Mouse (Mus musculus) right cerebral cortex, postnatal 36 days (tissue): ENCODE data around the gene Nploc4.

Experiments
- DNase-seq, 2 experiments: peaks; one replicate each; pipeline ENCODE4 v3.0.0; 2022; ENCODE audit warnings: low spot score in 2 of 2, mixed read lengths in 1 of 2

Gene Nploc4

GRCm38 (mm10) chr11:120378611-120379540 is 58.6 kb downstream of the Nploc4 start, which contains the start of gene Faap100:
TSS of gene Faap100 (minus strand) at chr11:120378764.
- DNase-seq: peak; percentile 75 to 76

DNA sequence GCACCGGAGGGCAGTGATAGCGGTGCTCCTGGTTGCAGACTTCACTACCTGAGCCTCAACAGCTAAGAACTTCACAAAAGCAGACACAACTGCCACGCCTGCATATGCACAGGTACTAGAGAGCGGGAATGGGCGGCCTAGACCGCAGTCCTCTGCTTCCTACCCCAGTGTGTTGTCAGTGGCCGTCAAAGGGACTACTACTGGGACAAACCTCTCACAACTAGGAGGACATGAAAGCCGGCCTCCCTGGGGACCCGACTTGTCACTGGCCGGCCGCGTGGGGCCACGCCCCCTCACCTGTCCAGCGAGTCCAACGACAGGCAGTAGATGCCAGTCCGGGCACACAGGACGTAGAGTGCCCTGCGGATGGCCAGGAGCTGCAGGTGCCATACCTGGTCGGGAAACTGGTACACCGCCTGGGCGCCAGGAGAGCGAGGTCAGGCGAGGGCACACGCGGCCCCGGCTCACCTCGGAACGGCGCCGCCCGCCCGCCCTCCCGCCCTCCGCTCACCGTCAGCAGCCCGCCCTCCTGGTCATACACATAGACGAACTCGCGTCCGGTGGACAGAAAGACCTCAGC is 59.4 kb downstream of the Nploc4 start:
- DNase-seq: no peak

DNA sequence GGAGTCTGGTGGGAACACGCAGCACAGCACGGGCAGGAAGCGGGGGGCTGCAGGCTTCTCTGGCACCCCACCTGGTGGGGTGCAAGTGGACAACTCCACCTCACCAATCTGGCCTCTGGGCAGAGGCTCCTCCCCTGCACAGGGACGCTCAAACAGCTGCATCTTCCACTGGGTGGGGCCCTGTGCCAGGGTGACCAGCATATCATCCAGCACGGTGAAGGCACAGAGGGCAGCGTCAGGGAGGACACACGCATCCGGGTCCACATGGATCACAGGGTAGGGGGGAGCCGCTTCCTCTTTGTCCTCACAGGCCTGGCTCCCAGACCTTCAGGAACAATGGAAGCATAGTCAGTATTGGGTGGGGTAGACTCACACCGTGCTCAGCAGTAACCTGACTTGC is 60.2 kb downstream of the Nploc4 start:
- no peak for DNase-seq

GRCm38 (mm10) chr11:120376302-120377160 is 61.0 kb downstream of the Nploc4 start:
- DNase-seq: no peak

DNA sequence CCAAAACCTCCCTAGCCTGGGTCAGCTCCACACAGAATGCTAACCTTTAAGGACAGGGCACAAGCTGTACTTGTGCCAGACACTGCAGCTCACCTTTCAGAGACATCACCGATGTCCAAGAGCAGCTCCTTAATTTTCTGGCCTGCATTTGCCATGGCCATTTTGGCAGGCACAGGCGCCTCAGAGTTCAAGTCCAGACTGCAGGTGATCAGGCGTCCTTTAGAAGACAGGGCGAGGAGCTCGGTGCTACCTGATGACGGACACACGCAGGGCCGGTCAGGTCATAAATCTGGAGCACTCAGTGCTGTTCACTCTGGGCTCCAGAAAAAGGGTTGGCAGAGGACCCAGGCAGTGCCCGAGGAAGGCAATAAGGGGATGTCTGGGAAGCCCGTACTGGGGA is 62.2 kb downstream of the Nploc4 start:
- DNase-seq: no peak

DNA sequence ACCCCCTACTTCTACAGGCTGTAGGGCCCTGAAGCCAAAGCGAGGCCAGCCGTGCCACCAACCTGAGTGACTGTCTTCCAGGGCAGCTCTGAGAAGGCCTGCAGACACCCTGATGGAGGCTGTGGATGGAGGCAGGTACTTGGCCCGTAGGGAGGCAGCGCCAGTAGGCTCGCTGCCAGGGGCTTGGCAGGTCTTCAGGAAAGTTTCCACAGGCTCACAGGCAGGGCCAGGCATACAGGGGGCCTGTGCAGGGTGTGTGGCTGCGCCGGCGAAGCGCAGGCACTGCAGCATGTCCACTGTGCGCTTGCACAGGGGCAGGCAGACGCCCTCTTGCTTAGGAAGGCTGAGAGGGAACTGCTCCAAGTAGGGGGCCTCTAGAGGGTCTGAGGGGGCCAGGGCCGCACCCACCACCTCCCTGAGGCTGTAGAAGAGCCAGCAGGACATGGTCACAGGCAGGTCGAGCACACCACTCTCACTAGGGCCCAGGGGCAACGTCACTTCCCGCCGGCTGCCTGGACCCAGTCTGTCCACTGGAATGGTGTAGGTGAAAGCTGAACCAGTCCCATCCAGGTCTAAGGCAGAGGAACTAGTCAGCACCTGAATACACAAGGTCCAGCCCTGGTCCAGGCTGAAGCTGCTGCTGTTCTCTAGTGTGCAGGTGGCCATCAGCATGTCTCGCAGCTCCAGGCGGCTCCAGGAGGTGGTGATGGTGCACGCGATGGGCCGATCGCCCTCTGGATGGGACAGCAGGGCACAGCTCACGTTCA is 63.5 kb downstream of the Nploc4 start:
- DNase-seq: no peak

DNA sequence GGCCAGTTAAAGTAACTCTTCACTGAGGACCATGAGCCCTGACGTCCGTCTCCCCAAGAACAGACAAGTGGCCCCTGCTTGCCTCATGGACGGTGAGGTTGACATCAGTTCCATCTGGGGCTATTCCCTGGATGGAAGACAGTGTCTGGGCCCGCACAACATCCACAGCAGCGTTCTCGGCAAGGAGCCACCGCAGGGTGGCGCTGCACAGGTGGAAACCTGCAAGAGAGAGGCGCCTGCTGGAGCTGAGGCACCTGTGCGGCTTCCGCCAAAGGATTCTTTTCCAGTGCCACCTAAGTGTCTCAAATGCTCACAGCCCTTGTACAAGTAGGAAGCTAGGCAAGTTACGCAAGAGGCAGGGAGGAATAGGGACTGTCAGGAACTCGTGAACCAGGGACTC is 64.5 kb downstream of the Nploc4 start:
- DNase-seq: no peak

- no peak for DNase-seq
These were observed 67.9 kb downstream of the Nploc4 start for GRCm38 (mm10) chr11:120369656-120370055.

- no peak for DNase-seq
These were observed 71.0 kb downstream of the Nploc4 start for GRCm38 (mm10) chr11:120366443-120367027.

GRCm38 (mm10) chr11:120362891-120363290 is 74.6 kb downstream of the Nploc4 start:
- DNase-seq: no peak

- DNase-seq: no peak
These were observed 76.2 kb downstream of the Nploc4 start, which contains the start of gene Fscn2 for GRCm38 (mm10) chr11:120361295-120361694. TSS of gene Fscn2 (plus strand) at chr11:120361534.

GRCm38 (mm10) chr11:120360755-120361154 is 76.8 kb downstream of the Nploc4 start:
- DNase-seq: no peak

DNA sequence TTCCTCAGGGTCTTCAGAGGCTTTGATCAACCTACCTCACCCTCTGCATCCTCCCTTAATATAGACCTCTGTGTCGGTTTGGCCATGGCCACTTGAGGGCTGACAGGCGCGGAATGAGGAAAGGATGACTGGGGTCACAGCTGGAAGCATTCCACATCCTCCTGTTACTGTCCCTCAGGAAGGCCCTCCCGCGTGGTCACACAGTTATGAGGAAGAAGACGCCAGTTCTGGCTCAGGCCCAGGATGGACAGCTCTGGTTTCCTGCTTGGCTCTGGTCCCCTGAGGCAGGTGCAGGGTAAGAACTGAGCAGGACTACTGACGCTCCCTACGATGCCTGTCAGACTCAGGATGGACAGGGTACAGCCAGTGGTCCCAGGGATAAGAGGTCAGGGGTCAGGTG is 77.4 kb downstream of the Nploc4 start:
- DNase-seq: no peak

DNA sequence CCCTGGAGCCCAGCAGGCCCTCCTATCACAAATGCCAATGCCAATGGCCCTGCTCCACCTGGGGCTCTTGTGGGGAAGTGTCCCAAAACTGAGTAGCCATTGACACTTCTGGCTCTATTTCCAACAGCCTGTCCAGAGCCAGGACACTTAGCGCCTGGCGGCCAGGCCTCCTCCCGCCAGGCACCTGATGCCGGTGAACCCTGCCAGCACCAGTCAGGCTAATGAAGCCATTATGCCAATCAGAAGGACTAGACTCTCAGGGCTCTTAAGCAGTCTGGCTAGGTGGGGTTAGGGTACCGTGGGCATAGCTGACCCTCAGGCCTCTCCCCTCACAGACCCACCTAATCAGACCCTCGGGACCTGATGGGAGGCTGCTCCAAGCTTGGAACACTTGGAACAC is 78.1 kb downstream of the Nploc4 start:
- DNase-seq: no peak

DNA sequence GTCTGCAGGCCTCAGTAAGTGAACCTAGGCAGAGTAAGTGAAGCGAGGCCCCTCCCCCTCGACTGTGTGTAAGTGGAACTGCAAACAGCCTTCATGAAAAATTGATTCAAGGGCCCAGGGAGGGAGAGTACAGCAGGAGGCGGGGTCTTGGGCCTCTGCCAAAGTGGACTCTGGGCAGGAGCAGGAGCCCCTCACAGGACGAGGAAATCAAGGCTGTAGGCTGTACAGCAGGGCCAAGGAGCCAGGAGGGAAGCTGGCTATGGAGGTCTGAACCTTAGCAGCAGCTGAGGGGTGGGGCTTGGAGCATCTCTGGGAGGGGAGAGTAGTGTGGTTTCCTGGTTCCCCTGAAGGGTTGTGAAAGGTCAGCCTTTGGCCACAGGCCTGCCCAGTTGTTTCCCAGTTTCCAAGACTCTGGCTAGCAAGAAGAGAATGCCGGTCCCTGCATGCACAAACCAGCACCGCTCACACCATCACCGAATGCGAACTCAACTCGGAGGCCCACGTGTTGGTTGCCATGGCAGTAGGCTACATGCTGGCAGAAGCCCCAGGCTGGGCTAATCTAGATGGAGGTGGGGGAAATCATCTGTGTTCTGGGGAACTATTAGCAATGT is 79.6 kb downstream of the Nploc4 start:
- peak; percentile 75 to 82 for DNase-seq

DNA sequence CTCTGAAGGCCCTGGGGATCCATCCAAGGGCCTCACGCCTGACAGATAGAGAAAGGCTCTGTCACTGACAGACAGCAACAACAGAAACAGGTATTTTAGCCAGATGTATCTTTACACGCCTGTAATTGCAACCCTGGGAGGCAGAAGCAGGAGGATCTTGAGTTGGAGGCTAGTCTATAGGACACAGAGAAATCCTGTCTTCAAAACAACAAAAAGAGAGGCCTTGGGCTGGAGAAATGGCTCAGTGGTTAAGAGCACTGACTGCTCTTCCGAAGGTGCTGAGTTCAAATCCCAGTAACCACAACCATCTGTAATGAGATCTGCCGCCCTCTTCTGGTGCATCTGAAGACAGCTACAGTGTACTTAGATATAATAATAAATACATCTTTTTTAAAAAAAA is 80.6 kb downstream of the Nploc4 start:
- no peak for DNase-seq

- DNase-seq: no peak
These were observed 81.1 kb downstream of the Nploc4 start for GRCm38 (mm10) chr11:120356319-120356840.

DNA sequence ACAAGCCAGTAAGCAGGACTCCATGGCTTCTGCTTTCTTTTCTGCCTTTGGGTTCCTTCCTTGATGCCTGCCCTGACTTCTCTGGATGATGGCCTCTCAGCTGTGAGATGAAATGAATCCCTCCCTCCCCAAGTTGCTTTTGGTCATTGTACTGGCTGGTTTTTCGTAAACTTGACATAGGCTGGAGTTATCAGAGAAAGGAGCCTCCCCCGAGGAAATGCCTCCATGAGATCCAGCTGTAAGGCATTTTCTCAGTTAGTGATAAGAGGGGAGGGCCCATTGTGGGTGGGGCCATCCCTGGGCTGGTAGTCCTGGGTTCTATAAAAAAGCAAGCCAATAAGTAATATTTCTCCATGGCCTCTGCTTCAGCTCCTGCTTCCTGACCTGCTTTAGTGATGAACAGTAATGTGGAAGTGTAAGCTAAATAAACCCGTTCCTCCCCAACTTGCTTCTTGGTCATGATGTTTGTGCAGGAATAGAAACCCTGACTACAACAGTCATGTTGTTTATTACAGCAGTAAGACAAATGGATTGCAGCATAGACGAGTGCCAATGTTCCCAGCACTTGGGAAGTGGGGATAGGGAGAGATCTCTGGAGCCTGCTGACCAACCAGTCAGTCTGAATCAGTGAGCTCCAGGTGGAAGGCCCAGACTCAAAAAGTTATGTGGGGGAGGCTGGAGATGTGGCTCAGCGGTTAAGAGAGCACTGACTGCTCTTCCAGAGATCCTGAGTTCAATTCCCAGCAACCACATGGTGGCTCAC is 82.0 kb downstream of the Nploc4 start:
- no peak for DNase-seq
